Mouse (Mus musculus) brain, adult 2 months (tissue): ENCODE measurements at regions not wholly inside any gene's neighbourhood (a gene's known extent, or its start where the extent isn't known, plus 50 kb on each side); places are given as distances from the start of the nearest gene placed in this dataset.
"Not testable (repeated sequence)": the region's sequence is repeated elsewhere in the genome, so short reads cannot be mapped to it uniquely, and the experiment has no call there.

Experiments
- DNase-seq: peaks from one replicate; pipeline ENCODE4 v3.0.0; 2011; ENCODE audit warnings: low read depth, low spot score

DNA sequence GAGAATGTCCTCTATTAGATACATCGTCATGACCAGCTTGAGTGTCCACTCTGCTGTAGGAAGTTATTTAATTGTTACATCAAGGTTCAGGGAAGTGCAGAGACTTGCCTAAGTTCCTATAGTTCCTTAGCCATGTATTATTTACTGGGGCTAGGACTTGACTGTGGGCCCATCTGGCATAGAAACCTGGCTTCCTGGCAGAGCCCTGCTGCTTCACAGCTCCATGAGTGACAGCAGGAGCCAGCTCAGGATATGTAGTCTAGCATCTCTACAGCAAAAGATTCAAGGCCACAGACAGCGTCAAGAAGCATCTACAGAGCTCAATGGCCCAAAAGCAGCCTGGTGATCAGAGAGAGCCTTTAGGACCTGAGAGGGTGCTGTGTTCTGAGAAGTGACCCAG, 163.2 kb upstream of the Unc93a2 start:
- peak; percentile 35 for DNase-seq

DNA sequence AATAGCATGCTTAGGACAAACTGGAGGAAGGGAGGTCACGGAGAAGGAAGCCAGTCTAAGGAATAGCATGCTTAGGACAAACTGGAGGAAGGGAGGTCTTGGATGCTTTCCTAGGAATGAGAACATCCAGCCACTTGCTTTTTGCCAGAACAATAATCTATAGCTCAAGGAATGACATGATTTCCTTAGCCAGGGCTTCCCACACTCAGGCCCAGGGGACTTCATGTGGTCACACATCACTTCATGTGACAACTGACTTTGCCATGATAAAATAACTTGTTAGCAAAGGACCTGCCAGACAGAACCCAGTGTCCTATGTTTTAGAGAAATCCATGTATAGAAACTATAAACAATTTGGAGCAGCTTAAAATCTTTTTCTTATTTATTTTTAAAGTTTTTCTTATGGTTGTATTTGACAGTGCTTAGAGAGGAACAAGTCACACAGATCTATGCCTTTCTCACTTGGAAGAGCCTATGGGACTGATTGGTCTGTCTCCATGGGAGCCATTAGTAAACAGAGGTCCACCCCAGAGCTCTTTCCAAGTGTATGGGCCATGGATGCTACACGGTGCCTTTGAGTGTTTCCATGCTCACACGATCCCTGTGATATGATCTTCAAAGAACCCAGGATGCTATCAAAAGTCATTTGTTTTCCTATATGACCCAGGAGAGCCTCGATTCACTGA, 153.3 kb upstream of the Unc93a2 start:
- DNase-seq: no peak

DNA sequence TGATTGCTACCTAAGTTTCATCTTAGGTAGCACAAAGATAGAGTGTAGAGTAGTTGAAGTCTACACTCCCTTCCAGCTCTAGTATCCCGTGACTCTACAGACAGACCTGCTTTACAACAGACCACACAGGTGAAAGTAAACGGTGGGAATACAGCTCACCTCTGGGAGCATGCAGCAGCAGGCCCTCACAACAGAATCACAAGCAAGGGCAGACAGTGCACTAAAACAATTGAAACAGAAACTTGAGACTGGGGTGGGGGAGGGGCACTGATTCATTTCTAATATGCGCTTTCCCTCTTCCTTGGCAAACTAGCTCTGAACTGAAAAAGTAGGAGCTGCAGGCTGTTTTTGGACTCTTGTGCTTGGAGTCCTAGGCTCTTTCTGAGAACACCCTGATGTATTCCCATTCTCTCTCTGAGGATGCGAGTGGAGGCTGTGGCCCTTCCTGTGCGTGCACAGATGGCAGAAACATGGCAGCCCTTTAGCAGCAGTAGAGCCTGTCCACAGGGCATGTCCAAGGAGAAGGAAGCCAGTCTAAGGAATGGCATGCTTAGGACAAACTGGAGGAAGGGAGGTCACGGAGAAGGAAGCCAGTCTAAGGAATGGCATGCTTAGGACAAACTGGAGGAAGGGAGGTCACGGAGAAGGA, 152.5 kb upstream of the Unc93a2 start:
- DNase-seq: no peak

DNA sequence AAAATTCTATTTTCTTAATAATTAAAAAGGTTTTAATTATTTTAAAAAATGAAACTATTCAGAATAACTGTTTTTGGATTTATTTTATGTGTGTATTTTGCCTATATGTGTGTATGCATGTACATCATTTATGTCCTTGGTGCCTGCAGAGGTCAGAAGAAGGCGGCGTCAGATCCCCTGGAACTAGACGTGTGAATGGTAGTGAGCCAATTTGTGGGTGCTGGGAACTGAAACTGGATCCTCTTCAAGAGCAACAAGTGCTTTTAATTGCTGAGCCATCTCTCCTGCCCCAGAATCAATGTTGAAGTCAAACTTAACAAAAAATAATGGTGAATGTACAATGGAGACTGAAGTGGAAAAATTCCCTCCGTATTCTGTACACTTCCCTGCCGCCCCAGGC, 151.9 kb upstream of the Unc93a2 start:
- DNase-seq: no peak

DNA sequence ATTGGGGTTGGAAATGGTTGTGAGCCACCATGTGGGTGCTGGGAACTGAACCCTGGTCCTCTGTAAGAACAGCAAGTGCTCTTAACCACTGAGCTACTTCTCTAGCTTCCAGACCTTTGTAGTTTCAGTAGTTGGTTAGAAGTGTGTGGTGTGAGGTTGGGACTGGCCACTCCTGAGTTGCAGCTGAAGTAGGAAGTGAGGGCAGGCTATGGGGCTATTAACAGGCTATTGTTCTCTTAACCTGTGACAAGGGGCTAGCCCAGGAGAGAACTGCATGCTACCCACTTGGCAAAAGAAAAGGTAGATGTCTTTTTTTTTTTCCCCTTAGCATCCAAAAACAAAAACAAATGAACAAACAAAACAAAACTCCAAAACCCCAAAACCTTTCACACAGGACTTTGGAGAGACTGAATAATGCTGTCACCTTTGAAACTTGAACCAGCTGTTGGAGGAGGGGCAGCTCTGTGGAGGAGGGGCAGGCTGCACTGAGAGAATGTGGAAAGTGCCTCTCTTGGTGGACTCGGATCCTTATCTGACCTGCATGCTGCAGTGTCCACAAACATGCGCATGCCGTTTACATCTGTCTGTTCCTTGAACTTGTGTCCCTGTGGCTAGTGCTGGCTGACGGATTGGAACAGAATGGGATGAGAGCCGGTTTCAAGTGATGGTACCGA, 149.3 kb upstream of the Unc93a2 start:
- no peak for DNase-seq

DNA sequence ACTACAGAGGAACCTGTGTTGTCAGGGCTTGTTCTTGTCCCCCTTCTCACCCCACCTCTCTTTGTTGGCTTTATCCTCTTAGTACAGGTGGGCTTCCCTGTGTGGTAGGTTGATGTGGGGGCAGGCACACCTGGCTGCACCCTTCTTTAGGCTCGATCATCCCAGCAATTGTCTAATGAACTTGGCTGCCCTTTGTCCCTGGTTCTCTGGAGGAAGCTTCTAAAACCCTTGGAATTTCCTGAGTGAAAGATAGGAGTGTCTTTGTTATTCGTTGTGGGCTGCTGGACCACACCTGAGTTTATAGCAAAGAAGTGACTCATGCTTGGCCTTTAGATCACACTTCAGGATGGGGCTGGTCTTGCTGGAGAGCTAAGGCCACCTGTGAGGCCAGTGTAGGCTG, 148.3 kb upstream of the Unc93a2 start:
- DNase-seq: no peak

DNA sequence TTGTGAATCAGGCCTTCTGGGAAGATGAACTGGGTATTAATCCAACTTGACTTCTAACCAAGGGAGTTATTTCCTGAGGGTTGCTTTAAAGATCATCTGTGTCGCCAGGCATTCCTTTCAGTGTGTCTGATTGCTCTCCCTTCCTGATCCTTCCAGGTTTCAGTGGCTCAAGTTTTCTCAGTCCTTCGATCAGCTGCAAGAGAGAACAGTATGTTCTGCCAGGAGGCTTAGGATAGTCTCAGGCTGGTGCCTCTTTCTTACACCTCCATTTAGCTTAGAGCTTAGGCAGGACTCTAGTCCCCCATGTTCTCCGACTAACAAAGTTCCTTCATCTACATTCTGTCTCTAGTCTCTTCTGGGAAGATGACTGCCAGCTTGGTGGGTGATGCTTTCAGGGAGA, 147.4 kb upstream of the Unc93a2 start:
- no peak for DNase-seq

DNA sequence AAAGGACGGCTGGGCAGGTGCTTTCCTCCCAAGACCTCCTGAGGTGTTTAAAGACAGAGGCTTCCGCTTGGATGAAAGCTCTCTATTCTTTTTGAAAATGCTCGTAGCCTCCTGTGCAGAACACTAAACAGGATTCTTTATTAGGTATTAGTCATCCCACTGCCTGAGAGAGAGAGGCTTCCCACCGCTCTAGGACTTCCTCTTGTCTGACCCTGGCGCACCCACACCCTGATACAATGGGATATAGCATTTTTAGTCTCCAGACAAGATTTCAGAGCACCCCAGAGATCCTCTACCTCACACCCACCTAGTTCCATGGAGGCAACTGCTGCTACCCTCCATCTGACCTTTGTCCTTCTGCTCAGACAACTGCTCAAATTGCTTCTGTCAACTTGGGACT, 144.0 kb upstream of the Unc93a2 start:
- peak; percentile 10 for DNase-seq

DNA sequence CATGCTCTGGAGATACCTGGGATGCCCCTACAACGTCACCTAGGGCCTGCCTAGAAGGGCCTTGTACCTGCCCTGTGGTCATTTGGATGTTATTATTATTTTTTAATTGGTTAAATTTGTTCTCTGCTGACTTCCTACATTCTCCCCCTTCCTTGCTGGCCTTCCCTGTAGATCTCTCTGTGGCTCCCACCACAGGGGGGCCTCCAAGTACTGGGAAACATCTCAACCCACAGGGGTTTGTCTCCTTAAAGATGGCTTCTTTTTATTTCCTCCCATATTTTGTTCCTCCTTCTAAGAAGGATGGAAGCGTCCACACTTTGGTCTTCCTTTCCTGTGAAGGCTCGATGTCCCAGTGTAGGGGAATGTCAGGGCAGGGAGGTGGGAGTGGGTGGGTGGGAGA, 142.4 kb upstream of the Unc93a2 start:
- no peak for DNase-seq

DNA sequence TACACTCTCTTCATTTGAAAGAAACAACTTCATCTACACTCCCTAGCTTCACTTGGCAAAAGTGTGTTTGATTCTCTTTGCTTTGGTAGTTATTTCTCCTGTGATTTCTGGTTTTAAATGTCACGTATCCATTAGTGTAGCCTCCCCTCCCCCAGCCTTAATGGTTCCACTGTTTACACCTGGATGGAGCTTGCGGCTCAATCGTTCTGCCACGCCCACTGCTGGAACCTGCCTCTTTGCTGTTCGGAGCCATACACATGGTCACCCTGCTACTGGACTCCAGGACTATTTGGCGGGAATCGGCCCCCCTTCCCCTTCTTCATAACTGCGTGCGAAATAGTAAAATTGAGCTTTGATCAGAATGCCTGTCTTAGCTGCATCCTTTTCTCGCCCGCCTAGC, 139.2 kb upstream of the Unc93a2 start:
- DNase-seq: not testable (repeated sequence)

DNA sequence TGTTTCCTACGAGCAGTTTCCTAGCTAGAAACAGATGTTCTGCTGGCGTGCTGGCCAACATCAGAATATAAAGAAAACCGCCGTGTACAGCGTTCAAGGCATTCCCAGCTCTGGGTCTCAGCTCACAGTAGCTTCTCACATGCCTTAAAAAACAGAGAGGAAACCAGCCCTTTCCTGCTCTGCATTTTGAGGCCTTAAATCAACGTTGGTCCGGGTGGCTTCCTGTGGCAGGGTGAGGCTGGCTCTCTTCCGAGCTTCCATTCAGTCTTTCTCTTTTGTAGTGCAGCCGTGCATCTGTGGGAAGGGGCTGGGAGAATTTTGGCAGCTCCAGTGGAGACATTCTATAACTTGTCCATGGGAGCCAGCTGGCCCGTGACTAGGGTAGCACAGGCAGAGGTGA, 135.9 kb upstream of the Unc93a2 start:
- DNase-seq: no peak
